Mouse (Mus musculus) brown adipose tissue, adult 24 weeks (tissue): ENCODE results near the gene Znrf3. TPM values are rescaled to one million over a fixed set of nuclear protein-coding genes. Genes with fewer than 3 reads are reported as not detected.

Source experiments
- H3K27ac ChIP-seq: fragments of 200-500 bp; replicated peaks from 2 replicates; pipeline ENCODE4 v1.5.1; 2012; ENCODE audit warnings: low read depth, mild to moderate bottlenecking, low read length
- H3K4me1 ChIP-seq: fragments of 200-500 bp; 2 replicates; pipeline ENCODE4 v1.6.1; 2012; ENCODE audit warnings: low read length, mixed read lengths; ENCODE audit not compliant: control insufficient read depth, insufficient read depth, insufficient read length
- H3K4me3 ChIP-seq: fragments of 200-500 bp; 2 replicates; pipeline ENCODE4 v1.5.1; 2012; ENCODE audit warnings: low read depth, mild to moderate bottlenecking, low read length, moderate library complexity; ENCODE audit not compliant: insufficient read depth
- polyA plus RNA-seq: library from polyadenylated mRNA; stranded (reverse); fragments of >200 nt; gene quantifications from 2 replicates; pipeline ENCODE4 v1.2.4, GENCODE M21; 2012; ENCODE audit not compliant: missing spikeins, insufficient read depth, insufficient read length

Znrf3 gene
- polyA plus RNA-seq, 1 experiment = 4.5 TPM

- Histone ChIP-seq H3K27ac (0 out of 2 replicates have a peak within 1 kb of the TSS, but pooled peaks have one; percentile 19), H3K4me1 (peaks cover 4% of the 10 kb centered on the region), H3K4me3 (peak within 1 kb of the TSS; percentile 99)
Measured at GRCm38 (mm10) chr11:5261508-5262392, 182.9 kb downstream of the Znrf3 start, which contains the start of gene Kremen1. Gene Kremen1, minus strand, starts transcription at chr11:5261558.

GRCm38 (mm10) chr11:5260942-5261459 is 183.6 kb downstream of the Znrf3 start:
- Histone ChIP-seq H3K27ac (0 out of 2 replicates have a peak overlapping the region, but pooled peaks have one; percentile 19), H3K4me3 (peak overlapping the region; percentile 72), H3K4me1 (peaks cover 9% of the 10 kb centered on the region)

- Histone ChIP-seq H3K4me3 (peak overlapping the region; percentile 72), H3K27ac (no peak overlapping the region), H3K4me1 (peaks cover 9% of the 10 kb centered on the region)
Measured at GRCm38 (mm10) chr11:5259944-5260598, 184.6 kb downstream of the Znrf3 start.

- Histone ChIP-seq H3K27ac (no peak overlapping the region), H3K4me1 (peaks cover 18% of the 10 kb centered on the region), H3K4me3 (no peak overlapping the region)
Measured at GRCm38 (mm10) chr11:5258036-5258435, 186.6 kb downstream of the Znrf3 start.

- Histone ChIP-seq H3K27ac (peak overlapping the region; percentile 51), H3K4me1 (peaks cover 21% of the 10 kb centered on the region), H3K4me3 (no peak overlapping the region)
Measured at GRCm38 (mm10) chr11:5257151-5257862, 187.3 kb downstream of the Znrf3 start.

GRCm38 (mm10) chr11:5255509-5256014 is 189.1 kb downstream of the Znrf3 start:
- no peak overlapping the region for H3K27ac ChIP-seq
- peaks cover 21% of the 10 kb centered on the region for H3K4me1 ChIP-seq
- no peak overlapping the region for H3K4me3 ChIP-seq

- peaks cover 21% of the 10 kb centered on the region for H3K4me1 ChIP-seq
- no peak overlapping the region for H3K4me3 ChIP-seq
- no peak overlapping the region for H3K27ac ChIP-seq
Measured at GRCm38 (mm10) chr11:5254016-5254415, 190.6 kb downstream of the Znrf3 start.

GRCm38 (mm10) chr11:5253528-5253927 is 191.1 kb downstream of the Znrf3 start:
- Histone ChIP-seq H3K4me3 (no peak overlapping the region), H3K27ac (no peak overlapping the region), H3K4me1 (peaks cover 21% of the 10 kb centered on the region)

- Histone ChIP-seq H3K4me3 (no peak overlapping the region), H3K4me1 (peaks cover 21% of the 10 kb centered on the region), H3K27ac (no peak overlapping the region)
Measured at GRCm38 (mm10) chr11:5252727-5253126, 191.9 kb downstream of the Znrf3 start.

- H3K4me1 ChIP-seq = peaks cover 12% of the 10 kb centered on the region; the same call in 1 of the 2 replicates
- no peak overlapping the region for H3K27ac ChIP-seq
- H3K4me3 ChIP-seq = no peak overlapping the region
Measured at GRCm38 (mm10) chr11:5251112-5251511, 193.5 kb downstream of the Znrf3 start.

GRCm38 (mm10) chr11:5248200-5248599 is 196.4 kb downstream of the Znrf3 start:
- 0 out of 2 replicates have a peak, but pooled peaks cover 3% of the 10 kb centered on the region for H3K4me1 ChIP-seq
- H3K27ac ChIP-seq = no peak overlapping the region
- H3K4me3 ChIP-seq = no peak overlapping the region

- H3K4me1 ChIP-seq = no peaks in the 10 kb centered on the region
- no peak overlapping the region for H3K27ac ChIP-seq
- H3K4me3 ChIP-seq = no peak overlapping the region
Measured at GRCm38 (mm10) chr11:5245431-5245830, 199.2 kb downstream of the Znrf3 start.

GRCm38 (mm10) chr11:5244749-5245130 is 199.9 kb downstream of the Znrf3 start:
- Histone ChIP-seq H3K27ac (peak overlapping the region; percentile 43), H3K4me1 (no peaks in the 10 kb centered on the region), H3K4me3 (no peak overlapping the region)

- H3K4me3 ChIP-seq = 0 out of 2 replicates have a peak overlapping the region, but pooled peaks have one; percentile 18
- H3K4me1 ChIP-seq = no peaks in the 10 kb centered on the region
- peak overlapping the region; percentile 43 for H3K27ac ChIP-seq
Measured at GRCm38 (mm10) chr11:5243812-5244748, 200.6 kb downstream of the Znrf3 start.
